Mouse (Mus musculus) c-Kit-positive CD71-positive TER-119-negative erythroid progenitor cells, embryonic 14.5 days (primary cell): ENCODE data around the gene Washc2.

Experiments
- DNase-seq: peaks from one replicate; pipeline ENCODE4 v3.0.0-alpha.2; 2013; ENCODE audit warnings: low read depth

The Washc2 gene

DNA sequence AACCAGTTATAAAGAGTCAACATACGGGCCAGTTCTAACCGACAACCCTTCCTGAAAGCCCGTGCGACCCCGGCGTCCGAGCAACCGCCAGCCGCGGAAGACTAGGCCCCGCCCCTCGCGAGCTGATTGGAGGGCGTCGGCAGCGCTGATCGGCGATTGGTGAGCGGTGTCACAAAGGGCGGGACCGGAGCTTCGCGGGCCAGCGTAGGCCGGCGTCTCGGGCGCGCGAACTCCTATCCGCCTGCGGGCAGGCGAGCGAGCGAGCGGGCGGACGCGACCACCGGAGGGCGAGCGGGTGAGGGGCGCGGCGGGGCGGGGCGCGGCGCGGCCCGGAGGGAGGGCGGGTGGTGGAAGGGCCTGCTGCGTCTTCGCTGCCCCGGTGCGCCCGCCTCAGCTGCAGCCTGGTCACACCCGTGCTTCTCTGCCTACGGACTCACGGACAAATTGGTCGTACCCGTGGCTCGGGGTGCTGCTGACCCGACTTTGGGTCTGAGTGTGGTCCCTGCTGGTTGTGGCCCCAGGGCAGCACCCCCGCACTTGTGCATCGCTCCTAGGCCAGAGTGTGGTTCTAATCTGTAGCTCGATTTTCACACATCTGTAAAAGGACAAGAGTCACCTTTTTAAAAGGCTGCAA, 56.3 kb downstream of the Washc2 start, which contains the start of gene Zfand4:
TSS of gene Zfand4 (plus strand) at position 205 of the 634 bp plus-strand sequence.
- peak; percentile 81 for DNase-seq

DNA sequence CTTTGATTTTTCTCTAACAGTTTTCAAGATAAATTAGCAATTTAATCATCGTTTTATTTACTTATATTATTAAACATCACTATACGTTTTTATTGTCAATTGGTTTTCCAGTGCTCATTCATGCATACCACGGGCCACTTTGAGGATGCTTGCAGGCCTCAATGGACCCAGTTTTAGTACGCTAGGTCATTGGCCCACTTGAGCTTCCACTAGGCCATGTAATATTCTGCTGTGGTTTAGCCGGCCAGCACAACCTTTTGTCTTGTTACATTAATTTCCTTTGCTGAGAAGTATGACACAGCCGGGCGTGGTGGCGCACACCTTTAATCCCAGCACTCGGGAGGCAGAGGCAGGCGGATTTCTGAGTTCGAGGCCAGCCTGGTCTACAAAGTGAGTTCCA, 57.0 kb downstream of the Washc2 start:
- DNase-seq: no peak

DNA sequence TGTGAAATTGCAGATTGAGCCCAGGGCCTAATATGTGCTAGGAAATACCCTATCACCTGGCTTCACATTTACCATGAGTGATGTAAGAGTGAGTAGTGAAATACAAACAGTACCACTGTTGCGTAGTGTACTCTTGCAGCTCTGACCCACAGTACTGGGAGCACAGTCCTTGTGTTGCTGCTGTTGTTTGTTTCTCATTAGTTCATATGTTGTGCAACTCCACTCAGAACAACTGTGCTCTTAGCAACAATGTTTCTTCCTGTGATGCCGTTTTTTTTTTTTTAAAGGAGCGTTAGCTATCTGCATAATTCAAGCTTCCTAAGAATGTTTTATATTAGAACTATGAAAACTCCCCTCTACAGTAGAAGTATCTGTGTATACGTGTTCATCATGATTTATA, 57.8 kb downstream of the Washc2 start:
- no peak for DNase-seq

DNA sequence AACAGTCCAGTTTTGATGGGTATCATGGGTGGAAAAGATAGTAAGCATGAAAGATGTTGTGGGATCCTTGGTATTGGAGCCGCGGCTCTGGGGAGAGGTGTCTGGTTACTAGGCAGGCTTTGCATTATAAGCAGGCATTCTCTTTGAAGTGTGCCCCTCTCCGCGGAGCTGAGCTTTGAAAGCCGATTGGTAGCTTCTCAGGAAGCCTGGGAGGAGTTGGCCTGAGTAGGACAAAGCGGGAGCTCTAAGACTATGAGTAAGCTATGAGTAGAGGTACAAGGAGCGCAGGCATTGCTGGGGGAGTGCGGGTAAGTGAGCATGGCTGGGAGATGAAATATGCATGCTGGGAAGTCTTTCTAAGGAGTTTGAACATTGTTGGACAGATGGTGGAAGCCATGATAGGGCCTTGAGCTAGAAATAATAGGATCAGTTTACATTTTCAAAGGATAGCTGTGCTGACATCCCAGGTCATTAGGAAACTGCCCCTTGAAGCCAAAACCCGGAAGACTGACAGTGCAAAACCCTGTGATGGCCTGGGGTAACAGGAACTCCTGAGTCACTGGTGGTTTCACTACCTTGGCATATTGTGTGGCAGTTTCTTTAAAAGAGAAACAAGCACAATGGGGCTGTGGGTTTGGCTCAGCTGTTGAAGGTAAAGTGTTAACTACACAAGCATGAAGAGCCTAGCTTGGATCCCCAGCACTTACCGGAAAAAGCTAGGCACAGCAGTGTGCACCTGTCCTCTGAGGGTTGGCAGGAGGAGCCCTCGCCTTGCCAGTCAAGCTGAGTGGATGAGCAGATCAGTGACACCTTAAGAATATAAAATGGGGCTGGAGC, 58.7 kb downstream of the Washc2 start:
- no peak for DNase-seq

DNA sequence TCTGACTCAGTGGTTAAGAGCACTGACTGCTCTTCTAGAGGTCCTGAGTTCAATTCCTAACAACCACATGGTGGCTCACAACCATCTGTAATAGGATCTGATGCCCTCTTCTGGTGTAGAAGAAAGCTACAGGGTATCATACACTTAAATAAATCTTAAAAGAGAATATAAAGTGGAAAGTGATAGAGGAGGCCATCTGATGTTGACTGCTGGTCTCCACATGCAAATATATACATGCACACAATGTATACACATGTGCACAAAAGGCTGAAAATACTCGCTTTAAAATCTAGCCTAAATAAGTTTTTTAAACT, 59.2 kb downstream of the Washc2 start:
- DNase-seq: no peak

DNA sequence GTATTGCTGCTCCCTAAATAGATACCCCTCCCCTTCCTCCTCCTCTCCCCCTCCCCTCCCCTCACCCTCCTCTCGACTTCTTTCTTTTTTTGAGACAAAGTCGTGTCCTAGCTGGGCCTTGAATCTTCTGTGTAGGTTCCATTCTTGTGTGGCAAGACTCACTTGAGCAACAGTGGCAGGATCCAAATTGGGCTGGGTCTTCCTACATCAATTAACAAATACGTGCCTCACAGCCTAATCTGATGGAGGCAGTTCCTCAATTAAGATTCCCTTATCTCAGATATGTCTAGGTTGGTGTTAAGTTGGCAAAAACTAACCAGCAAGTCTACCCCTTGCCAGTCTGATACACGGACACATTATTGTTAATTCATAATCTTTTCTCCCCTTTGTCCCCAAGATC, 67.9 kb downstream of the Washc2 start:
- no peak for DNase-seq

DNA sequence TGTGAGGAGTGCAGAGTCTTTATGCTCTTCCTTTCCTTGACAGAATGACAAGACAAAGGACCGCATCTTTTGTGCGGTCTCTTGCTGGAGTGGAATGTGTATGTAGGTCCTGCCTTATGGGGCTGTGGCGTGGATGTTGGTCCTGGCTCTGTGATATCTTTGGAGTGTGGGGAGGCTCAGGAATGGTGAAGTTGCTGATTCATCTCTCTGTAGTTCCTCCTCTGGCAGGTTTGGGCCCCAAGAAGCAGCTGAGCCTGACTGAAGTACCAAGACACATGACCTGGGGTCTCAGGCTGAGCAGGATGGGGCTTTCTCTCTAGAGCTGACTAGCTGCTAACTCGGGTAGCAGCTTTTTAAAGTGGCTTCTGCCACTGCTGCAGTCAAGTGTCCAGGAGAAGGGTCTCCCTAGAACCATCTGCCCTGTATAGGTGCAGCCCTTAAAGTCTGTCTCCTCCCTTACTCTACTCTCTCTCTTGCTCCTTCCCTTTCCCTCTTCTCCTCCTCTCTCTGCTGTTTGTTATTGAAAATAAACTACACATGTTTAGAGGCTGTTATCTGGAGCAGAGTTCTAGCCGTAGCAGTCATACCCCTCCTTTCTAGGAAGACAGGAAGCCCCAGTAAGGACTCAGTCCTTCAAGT, 71.0 kb downstream of the Washc2 start:
- no peak for DNase-seq

DNA sequence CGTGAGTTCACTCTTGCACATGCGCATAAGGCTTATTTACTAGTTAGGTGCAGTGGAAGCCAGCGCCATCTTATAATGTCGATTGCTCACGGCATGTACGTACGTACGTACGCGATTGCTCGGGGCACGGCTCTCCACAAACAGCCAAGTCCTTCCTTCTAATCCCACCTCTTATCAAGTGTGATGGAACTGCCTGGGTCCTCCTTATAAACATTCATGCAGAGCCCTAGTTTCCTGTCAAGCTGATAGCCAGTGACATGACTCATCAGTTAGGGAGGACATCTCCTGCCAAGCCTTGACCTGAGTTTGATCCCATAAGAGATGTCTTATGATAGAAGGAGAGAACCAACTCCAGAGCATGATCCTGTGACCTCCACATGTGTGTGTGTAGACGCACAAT, 73.2 kb downstream of the Washc2 start:
- DNase-seq: no peak

DNA sequence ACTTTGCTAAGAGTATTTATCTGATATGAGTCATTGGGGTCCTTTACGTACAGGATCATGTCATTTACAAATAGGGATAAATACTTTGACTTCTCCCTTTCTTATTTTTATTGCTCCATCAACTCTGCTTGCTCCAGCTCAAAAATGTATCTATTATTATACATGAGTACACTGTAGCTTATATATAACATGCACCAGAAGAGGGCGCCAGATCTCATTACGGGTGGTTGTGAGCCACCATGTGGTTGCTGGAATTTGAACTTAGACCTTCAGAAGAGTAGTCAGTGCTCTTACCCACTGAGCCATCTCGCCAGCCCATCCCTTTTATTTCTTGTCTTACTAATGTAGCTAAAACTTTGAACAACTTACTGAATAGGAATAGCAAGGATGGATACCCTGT, 74.7 kb downstream of the Washc2 start:
- DNase-seq: no peak

DNA sequence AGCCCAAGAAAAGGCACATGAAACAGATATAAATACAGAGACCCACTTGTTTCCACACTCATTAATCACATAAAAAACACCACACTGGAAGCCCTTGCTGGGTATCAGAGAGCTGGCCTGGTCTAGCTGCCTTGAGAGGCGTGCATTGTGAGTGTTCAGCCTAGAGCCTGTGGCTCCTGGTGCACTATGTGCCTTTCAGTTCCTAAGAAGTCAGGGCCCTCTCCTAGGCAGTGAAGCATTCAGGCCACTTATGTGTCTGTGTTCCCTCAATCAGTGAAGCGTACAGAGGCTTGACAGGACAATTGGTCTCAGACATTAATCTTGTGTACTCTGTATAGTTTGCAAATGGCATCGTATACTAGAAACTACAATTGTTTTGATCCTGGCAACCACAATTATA, 75.4 kb downstream of the Washc2 start:
- no peak for DNase-seq

DNA sequence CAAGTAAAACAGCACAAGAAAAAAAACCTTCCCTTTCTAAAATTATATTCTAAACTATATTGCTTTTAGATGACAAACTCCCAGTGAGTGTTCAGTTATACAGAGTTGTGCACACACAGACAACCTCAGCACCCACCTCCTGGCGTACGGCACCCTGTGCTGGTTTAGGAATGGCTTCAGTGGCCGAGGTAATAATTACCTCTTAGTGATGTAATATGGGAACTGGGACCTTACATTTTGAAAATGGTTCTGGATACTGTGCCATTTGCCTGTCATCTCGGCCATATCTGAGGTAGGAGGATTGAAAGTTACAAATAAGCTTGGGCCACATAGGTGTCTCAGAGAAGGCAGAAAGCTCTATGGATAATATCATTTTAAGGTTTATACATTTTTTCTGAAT, 78.5 kb downstream of the Washc2 start:
- DNase-seq: no peak

DNA sequence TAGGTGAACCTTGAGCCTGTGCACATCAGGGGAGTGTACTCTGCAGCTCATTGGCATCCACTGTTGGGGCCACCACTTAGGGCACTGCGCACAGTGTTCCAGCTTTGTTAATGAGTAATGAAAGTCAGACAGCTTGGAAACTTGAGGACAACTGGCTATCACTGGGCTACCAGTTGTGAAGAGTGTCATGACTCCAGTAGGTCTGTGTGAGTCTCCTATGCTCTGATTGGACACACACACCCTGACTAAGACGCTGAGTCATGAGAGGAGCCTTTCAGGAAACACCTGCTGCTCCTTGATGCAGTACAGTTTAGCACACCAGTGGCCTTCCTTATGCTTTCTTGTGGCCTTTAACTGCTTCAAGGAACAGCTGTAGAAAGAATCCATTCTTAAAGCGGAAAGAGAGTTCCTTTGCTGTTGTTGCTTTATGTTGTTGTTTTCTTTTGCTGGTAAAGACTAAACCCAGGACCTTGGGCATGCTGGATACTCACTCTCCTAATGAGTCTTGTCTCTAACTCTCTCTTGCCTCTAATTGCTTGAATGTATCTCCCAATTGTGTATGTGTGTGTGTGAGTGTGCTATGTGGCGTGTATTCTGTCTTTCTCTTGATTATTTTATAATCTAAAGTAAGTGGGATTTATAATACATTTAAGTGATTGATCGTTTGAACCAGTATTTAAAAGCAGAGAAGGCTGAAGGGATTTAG, 79.2 kb downstream of the Washc2 start:
- DNase-seq: peak; percentile 67

DNA sequence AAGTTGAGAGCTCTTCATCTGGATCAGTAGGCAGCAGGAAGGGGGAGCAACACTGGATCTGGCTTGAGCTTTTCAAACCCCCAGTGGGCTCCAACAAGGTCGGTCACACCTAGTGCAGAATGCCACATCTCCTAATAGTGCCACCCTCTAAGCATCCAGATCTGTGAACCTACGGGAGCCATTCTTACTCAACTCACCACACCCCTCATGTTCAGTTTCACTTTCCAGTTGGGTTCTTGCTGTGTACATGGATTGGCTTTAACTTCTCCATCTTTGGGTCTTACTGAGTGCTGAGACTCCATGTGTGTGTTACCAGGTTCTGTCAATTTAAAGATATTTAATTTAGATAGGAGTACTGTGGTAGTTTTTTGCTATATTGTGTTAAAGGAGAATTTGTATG, 103.6 kb downstream of the Washc2 start:
- DNase-seq: no peak
